Mouse (Mus musculus): ENCODE results near the gene Msh5.
"Not testable (repeated sequence)": the region's sequence is repeated elsewhere in the genome, so short reads cannot be mapped to it uniquely, and the experiment has no call there.

The Msh5 gene

DNA sequence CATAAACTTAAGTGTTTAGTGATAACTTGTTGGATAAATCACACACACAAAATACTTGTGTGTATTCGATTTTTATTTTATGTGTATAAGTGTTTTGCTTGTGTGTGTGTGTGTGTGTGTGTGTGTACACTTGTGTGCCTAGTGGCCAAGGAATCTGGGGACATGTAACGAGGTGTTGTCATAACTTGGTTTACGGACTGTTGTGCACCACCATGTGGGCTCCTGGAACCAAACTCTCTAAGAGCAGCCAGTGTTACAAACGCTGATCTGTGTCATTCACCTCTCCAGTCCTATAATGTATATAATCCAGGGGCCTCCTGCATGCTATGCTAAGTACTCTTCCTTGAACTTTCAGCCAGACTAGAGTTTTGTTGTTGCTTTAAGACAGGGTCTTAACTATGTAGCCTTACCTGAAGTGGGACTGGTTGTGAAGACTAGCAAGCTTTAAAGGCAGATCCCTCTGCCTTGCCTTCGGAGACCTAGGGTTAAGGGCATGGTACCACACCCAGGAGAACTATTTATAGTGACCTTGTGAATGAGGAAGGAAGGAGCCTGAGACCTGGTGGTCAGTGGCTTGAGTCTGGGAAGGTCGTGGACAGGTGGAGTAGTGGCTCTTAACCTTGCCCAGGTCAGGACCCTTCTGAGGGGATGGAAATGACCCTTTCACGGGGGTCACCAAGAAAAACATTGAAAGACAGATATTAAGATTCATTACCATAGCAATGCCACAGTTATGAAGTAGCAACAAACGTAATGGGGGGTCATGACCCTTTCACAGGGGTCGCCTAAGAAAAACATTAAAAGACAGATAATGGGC lies 43.3 kb downstream of the Msh5 start:
- DNase-seq (ENCODE audit: low spot score in 2 of 2) = no peak

DNA sequence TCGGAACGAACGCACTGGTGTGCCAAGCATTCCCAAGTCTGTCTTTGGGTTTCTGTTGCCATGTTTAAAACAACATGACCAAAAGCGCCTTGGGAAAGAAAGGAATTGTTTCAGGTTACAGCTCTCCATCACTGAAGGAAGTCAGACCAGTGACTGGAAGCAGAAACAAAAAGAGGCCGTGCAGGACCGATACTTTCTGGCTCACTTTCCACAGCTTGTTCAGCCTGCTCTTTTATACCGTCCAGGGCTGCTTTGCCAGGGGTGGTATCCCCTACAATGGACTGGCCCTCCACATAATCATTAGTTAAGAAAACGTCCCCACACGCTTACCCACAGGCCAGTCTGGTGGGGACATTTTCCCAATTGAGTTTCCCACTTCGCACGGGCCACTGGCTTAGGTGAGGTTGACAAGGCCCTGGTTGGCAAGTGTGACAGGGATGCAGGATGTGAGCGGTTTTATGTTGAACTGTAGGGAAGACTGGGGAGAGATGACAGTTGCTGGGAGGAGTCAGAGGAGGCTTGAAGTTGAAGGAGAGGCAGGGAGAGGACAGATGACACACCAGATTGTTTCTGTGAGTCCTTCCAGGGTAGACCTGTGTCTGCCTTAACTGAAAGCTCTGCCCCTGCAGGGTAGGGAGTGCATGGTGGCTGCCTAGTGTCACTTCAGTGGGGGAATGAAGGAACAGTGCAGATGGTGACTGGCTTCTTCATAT lies 44.2 kb downstream of the Msh5 start:
- peak in 1 of 2 experiments; percentile 71 for DNase-seq (ENCODE audit: low spot score in 2 of 2)

DNA sequence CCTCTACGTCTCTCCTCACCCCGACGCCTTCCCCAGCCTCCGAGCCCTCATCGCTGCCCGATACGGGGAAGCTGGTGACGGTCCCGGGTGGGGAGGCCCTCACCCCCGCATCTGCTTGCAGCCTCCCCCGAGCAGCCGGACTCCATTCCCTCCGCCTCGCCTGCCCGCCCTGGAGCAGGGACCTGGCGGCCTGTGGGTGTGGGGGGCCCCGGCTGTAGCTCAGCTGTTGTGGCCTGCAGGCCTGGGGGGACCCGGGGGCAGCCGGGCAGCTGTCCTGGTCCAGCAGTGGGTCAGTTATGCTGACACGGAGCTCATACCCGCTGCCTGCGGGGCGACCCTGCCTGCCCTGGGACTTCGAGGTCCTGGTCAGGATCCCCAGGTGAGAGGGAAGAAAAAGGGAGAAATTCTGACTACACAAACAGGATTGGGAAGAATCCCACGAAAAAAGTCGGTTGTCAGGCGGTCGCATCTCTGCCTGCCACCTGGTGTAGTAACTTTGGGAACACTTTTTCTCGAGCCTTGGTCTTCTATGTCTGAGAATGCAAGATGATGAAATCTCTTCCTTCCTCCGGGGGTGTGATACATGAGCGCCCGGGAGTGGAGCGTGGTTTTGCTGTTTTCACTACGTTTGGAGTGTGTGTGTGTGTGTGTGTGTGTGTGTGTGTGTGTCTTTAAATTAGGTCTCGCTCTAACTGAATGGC lies 44.9 kb downstream of the Msh5 start:
- peak; percentile 54 to 82 for DNase-seq (ENCODE audit: low spot score in 2 of 2)

DNA sequence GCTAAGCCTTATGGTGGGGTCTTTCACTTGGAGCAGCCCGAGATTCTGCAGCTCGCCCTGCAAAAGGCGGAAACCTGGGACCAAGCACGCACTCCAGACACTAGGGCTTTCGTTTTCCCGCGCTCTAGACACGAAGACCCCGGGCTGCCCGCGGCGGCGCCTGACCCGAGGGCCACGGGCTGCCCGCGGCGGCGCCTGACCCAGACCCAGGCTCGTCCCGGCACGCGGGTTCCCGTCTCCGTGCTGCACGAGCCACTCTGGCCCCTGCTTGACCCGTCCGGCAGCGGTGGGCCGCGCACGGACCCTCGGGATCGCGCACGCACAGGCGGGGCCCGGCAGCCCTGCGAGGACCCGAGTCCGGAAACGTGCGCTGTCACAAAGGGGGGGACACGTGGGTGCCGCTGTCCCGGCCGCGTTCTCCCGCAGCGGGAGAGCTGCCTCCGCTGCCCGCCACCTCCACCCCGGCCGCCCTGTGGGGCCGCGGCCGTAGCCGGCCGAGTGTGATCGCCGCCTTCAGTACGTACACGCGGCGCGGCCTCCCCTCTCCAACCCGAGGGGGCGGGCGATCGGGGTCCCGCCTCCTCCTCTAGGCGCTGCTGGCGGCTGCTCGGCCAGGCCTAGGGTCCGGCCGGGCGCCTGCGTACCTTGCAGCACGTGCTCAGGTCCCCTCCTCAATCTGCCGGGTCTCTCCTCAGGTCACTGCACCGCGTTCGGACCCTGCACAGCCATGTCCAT lies 45.7 kb downstream of the Msh5 start, which contains the start of gene Vars:
Gene Vars, plus strand, starts transcription at position 271 of the 735 bp plus-strand sequence.
- DNase-seq (ENCODE audit: low spot score in 2 of 2) = peak; percentile 85 to 94

DNA sequence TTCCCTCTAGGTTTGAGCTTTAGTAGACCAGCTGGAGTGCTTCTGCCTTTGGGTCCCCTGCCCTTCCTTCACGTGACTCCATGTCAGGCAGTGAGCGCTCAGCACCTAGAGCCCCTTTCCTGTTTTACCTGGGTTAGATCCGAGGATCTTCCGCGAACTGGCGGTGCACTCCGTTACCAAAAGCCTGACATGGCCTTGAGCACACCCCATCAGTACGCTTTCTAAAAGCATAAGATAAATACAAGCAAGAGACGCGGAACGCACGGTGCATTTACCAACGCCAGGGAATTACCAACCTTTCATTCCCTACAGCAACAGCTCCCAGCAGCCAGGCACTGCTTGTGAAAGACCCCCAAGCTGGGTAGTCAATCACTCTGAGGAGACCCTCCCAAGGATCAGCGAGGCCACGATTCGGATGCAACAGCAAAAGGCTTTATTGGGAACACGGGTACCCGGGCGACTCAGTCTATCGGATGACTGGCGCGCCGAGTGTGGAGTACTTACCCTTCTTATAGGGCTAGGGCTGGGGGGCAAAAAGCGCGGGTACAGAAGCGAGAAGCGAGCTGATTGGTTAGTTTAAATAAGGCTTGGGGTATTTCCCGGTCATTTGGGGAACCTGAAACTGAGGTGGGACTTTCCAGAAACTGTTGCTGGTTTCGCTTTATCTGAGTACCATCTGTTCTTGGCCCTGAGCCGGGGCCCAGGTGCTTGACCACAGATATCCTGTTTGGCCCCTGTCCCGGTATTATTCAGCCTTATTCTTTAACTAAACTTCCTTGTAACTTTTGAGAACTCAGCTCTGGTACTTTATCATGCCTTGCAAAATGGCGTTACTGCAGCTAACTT lies 46.5 kb downstream of the Msh5 start:
- DNase-seq (ENCODE audit: low spot score in 2 of 2) = peak; percentile 63 to 76

DNA sequence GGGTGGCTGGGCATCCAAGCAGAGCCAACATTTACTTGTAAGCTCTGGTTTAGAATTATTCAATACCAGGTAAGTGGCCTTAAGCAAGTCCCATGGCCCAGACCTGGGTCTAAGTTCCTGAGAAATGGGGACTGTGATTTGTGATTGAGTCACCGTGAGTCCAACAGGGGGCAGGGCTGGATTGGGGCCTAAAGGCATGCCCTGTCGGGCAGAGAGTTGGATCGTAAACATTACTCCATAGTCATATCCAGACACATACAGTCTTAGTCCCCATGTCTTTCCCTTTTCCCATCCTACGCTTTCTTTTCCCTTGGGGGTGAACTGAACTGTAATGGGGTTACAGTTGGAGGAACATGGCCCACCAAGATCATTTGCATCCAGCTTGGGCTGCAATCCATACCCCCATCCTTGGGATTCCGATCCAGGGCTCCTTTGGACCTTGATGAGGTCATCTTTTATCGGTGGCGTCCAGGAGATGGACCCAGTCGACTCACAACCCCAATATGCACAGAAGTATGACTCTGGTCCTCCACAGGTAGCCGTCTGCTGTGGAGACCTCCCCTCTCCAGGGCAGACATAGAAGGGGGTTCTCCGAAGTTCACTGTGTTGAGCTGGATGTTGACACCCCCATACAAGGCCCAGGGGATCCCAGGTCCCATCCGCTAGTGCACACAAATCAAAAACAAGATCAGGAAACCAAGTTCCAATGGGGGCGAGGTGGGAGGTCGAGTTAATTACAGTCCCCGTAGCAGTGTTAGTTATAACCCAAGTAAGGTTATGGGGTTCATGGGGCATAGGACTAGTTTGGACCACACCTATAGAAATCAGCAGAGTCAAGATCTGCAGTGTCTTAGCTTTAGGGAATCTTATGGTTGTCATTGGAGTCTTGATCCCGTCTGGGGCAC lies 47.8 kb downstream of the Msh5 start:
- no peak for DNase-seq (ENCODE audit: low spot score in 2 of 2)

DNA sequence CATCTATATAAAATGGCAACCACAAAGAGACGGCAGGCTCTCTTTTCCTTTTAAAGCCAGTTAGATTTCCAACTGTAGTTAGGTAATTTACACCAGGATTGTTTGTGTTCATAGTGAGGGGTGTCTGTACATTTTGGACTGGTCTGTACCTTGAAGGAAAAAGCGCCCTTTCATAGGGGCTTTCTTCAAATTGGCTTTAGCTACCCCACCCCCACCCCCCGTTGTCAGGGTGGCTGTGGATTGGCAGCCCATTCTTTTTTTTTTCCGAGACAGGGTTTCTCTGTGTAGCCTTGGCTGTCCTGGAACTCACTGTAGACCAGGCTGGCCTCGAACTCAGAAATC lies 49.4 kb downstream of the Msh5 start:
- DNase-seq (ENCODE audit: low spot score in 2 of 2) = no peak

DNA sequence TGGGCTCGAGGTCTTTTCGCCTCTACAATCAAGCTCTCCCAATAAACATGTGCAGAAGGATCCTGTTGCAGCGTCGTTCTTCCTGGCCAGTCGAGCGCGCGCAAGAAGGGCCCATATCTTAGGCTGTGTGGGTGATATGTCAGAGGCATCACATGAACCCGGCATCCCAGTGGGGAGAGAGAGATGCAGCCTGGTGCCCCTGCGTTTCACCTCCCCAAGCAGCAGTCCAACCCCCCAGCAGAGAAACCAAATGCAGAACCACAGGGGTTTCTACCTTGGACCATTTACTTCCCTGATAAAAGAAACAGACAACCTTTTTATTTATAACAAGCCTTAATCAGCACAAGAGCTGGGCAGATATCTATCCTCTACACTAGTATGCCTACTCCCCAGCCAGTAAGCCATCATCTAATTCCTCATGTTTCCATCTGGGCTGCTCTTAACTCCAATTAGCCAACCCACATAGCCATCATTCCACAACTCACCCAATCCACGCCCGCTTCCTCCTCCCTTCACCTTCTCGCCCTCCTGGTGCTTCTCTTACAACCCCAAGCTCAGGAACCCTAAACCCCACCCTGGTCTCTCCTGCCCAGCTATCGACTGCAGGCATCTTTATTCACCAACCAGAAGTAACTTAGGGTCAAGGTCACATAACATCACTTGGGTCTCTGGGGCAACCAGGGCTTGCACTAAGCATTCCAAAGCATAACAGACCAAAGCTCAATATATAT lies 50.0 kb downstream of the Msh5 start:
- no peak for DNase-seq (ENCODE audit: low spot score in 2 of 2)

DNA sequence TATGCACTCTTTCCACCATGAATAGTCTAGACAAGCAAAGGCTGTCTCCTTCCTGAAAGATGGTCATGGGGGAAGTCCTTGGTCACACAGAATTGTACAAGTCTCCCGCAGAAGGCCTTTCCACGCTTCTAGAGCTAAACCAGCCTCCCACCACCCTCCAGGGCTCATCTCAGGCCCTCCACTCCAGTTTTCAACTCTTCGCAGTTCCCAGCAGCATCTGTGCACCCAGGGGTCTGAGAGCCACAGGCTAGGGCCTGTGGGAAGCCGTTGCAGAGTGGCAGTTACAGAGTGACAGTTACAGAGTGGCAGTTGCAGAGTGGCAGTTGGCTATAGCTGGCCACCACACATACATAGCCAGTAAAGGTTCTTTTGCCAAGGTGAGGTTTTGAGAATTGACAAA lies 50.6 kb downstream of the Msh5 start:
- DNase-seq (ENCODE audit: low spot score in 2 of 2) = not testable (repeated sequence)

DNA sequence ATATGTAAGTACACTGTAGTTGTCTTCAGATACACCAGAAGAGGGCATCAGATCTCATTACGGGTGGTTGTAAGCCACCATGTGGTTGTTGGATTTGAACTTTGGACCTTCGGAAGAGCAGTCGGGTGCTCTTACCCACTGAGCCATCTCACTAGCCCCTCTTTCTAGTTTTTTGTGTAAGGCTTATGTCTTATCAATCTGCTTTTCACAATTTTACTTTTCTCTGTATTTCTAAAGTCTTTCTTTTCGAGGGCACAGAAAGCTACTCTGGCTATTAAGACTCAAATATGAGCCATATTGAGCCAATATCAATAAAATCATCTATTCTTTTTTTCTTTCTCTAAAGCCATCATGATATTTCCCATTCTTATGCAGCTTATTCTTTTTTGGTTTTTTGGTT lies 51.4 kb downstream of the Msh5 start:
- not testable (repeated sequence) for DNase-seq (ENCODE audit: low spot score in 2 of 2)

DNA sequence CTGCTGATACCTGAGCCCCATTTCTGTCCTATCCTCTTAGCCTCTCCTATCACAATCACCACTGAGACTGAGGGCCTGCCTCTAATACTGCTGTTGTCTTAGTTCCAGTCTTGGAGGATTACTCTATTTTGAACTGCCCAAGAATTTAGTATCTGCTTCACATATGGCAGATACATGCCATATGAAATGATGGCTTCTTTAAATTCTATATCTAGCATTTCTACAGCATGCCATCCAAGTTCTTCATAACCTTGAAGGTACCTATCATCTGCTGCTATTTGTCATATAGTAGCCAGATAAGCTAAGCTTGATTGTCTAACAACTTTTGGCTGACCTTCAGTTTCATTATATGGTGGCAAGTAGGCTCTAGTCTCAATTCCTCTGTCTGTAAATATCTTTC lies 51.8 kb downstream of the Msh5 start:
- DNase-seq (ENCODE audit: low spot score in 2 of 2) = no peak

DNA sequence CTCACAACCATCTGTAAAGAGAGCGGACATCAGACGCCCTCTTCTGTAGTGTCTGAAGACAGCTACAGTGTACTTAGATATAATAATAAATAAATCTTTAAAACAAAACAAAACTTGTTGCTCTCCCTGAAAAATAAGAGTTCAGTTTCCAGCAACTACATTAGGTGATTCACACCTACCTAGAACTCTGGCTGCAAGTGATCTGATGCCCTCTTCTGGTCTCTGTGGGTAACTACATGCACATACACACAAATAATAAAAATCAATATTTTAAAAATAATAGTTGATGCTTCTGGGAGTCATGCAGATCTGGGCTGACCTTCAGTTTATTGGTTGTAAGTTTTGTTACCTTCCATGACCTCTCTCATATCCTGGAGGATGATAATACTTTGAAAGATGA lies 62.3 kb downstream of the Msh5 start:
- peak in 1 of 2 experiments; percentile 24 for DNase-seq (ENCODE audit: low spot score in 2 of 2)

DNA sequence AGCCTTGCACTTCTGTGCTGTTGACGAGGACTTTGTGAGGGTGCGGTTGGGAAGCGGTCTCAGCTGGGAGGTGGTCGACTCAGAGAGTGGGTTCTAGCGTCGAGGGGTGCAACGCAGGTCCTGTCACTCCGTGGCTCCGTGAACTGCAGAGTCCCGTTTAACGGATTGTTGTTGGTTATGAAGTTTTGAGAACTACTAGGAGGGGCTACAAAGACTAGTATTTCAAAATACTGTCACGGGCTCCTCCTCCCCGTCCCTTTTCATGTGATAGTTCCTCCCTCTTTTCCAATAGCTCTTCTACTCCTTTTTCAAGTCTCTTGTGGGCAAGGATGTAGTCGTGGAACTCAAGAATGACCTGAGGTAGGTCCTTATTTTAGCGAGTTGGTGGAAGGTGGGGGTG lies 64.2 kb downstream of the Msh5 start:
- DNase-seq (ENCODE audit: low spot score in 2 of 2) = no peak

DNA sequence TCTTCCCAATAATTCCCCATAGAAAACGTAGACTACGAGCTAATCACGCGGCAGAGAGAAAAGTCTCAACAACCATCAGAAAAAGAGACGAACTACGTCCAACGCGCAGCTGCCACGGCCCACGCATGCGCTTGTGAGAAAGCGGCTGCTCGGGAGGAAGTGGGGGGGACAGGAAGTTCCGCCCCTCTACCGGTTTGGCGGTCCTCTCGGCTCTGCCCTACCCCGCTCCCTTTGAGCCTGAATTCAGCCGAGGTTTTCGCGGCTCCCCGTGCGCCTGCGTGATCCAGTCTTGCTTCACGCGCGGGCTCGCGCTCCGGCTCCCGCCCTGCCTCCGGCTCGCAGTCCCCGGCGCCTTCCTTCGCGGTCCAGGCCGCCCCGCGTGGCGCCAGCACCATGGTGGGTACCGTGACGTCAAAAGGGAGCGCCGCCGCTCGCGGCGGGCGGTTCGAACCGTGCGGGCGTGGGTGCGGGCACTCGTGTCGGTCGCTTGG lies 64.8 kb downstream of the Msh5 start, which contains the start of gene Lsm2:
Gene Lsm2, plus strand, starts transcription at position 173 of the 491 bp plus-strand sequence.
- peak; percentile 88 to 94 for DNase-seq (ENCODE audit: low spot score in 2 of 2)

DNA sequence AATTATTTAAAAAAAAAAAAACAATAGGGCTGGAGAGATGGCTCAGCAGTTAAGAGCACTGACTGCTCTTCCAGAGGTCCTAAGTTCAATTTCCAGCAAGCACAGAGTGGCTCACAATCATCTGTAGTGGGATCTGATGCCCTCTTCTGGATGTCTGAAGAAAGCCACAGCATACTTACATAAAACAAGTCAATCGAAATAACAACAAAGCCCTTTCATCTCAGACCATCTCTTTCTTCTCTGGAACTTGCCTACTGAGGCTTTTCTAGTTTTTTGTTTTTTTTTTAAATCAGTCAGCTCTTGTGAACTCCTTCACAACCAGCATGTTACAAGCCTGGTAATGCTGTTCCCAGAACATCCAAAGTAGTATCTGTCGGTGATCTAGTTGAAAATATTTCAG lies 65.9 kb downstream of the Msh5 start:
- peak in 1 of 2 experiments; percentile 33 for DNase-seq (ENCODE audit: low spot score in 2 of 2)

DNA sequence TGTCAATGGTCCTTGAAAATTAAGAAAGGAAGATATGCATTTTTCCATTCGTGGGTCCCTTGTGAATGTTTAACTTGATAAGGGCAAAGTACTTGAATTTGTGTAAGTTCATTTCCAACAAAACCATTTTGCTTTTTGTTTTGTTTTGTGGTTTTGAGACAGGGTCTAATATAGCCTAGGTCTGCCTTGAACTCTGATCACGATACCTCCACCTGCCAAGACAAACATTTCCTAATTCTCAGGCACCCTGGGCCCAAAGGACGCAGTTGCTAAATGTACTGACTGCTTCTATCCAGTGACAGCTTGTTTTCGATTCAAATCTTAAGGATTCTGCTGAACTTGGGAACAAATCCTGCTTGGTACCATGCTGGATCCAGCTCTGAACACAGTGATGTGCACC lies 66.9 kb downstream of the Msh5 start:
- DNase-seq (ENCODE audit: low spot score in 2 of 2) = no peak

All from spleen, postnatal 4 days (tissue).